Mouse (Mus musculus): Measurements from ENCODE around the gene Arfgap1. TPM values are rescaled to one million over a fixed set of nuclear protein-coding genes. Genes with fewer than 3 reads are reported as not detected.

The Arfgap1 gene
- polyA plus RNA-seq (2015; fragmentation: Nextera tagmentation; extraction: Ambion mirVana): 17.7 and 18.8 TPM in 2 replicates

DNA sequence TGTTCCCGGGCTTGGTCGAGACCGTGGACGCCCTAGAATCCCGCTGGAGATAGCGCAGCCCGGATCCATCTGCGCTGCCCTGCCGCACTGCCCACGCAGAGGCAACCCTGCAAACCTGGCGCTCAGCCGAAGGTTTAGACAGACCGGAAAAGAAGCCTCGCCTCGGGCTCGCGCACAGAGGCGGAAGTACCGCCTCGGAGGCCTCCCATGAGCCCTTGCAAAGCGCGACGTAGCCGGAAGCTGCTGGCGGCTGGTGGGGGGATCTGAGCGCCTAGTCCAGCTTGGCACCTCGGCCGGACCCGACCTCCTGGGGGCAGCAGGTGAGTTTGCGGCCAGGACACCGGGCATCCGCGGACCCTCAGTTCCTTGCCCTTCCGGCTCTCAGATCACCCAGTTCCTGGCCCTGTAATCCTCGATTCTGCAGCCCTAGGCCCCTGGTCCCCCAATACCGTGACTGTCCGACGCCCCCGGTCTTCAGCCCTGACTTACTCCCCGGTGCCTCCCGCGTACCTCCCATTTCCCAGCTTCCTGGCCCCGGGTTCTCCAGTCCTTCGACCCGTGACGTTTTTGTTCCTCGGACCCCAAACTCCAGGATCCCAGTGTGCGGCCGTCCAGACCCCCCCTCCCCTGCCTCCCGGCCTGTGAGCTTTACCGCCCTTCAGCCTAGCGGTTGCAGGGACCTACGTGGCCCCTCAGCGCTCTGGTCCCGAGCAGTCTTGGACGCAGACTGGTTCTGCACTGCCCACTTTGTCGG lies at the start of gene Arfgap1:
Gene Arfgap1 (plus strand): TSS at position 216 of the 754 bp plus-strand sequence.
- DNase-seq: peak; percentile 92
- peak within 1 kb of the TSS; percentile 94 for H3K9ac ChIP-seq (replicated peaks)
- H3K27ac ChIP-seq (ENCODE audit: low read depth): peak within 1 kb of the TSS; percentile 84
- under 1% methylated on average over 56 of the region's 57 CpGs for WGBS (ENCODE audit: insufficient replicate concordance)
- peaks cover 18% of the 10 kb centered on the region for H3K4me1 ChIP-seq (ENCODE audit: insufficient read depth)
- ATAC-seq: peak; percentile 94
- TF ChIP-seq EP300 (IDR thresholded peaks at IDR 0.05; ENCODE audit: low read depth) (no peak), CTCF (IDR thresholded peaks at IDR 0.05; ENCODE audit: low read depth) (no peak)
- no peaks in the 10 kb centered on the region for H3K27me3 ChIP-seq (ENCODE audit: insufficient read depth, low read length)
- peaks cover 19% of the 10 kb centered on the region for H3K36me3 ChIP-seq (replicated peaks; ENCODE audit: insufficient read depth, low read length)
- peak within 1 kb of the TSS; percentile 83 for H3K4me2 ChIP-seq (ENCODE audit: low read depth, low read length)
- no peaks in the 10 kb centered on the region for H3K9me3 ChIP-seq (ENCODE audit: low read length)
- H3K4me3 ChIP-seq (ENCODE audit: low read depth, low read length): peak within 1 kb of the TSS; percentile 78

GRCm38 (mm10) chr2:180919913-180920809 lies 46.9 kb upstream of the Arfgap1 start:
- H3K9ac ChIP-seq (replicated peaks): peak overlapping the region; percentile 99
- no peaks in the 10 kb centered on the region for H3K9me3 ChIP-seq (ENCODE audit: low read length)
- peaks cover 29% of the 10 kb centered on the region for H3K36me3 ChIP-seq (replicated peaks; ENCODE audit: insufficient read depth, low read length)
- ATAC-seq: peak; percentile 43
- peak overlapping the region; percentile 82 for H3K4me2 ChIP-seq (ENCODE audit: low read depth, low read length)
- peak; percentile 59 for DNase-seq
- H3K27ac ChIP-seq (ENCODE audit: low read depth): peak overlapping the region; percentile 91
- no peaks in the 10 kb centered on the region for H3K27me3 ChIP-seq (ENCODE audit: insufficient read depth, low read length)
- under 1% methylated on average over 58 of the region's 61 CpGs for WGBS (ENCODE audit: insufficient replicate concordance)
- H3K4me3 ChIP-seq (ENCODE audit: low read depth, low read length): peak overlapping the region; percentile 98
- H3K4me1 ChIP-seq (ENCODE audit: insufficient read depth): peaks cover 22% of the 10 kb centered on the region
- TF ChIP-seq CTCF (IDR thresholded peaks at IDR 0.05; ENCODE audit: low read depth) (no peak), EP300 (IDR thresholded peaks at IDR 0.05; ENCODE audit: low read depth) (no peak)

DNA sequence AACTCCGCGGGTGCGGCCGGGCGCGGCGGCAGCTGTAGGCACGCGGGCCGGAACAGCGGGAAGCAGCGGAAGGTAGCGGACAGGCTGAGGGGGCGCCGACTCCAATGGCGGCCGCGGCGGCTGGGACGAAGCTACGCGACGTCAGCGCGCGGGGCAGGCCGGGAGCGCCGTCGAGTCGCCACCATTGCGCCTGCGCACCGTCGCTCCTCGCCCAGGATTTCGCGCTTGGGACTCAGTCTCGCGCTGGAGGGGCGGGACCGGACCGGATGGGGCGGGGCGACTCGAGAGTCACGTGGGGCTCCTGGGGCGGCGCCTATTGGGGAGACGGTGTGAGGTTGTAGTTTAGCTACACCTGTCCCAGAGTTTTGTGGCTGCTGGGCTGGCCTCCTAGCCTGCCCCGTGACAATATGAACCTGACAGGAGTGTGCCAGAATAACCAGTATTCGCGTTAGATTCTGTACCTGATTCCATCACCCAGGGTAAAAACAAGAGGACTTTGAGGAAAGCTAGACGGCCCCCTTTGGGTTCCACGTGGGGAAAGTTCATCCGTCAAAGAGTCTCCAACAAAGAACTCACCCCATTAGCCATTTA lies 46.1 kb upstream of the Arfgap1 start, which contains the start of gene Ythdf1:
Gene Ythdf1 (minus strand): TSS at position 140 of the 591 bp plus-strand sequence.
- no peaks in the 10 kb centered on the region for H3K27me3 ChIP-seq (ENCODE audit: insufficient read depth, low read length)
- H3K36me3 ChIP-seq (replicated peaks; ENCODE audit: insufficient read depth, low read length): peaks cover 24% of the 10 kb centered on the region
- H3K4me3 ChIP-seq (ENCODE audit: low read depth, low read length): peak within 1 kb of the TSS; percentile 98
- peak within 1 kb of the TSS; percentile 91 for H3K27ac ChIP-seq (ENCODE audit: low read depth)
- TF ChIP-seq CTCF (IDR thresholded peaks at IDR 0.05; ENCODE audit: low read depth): no peak
- no peak for TF ChIP-seq EP300 (IDR thresholded peaks at IDR 0.05; ENCODE audit: low read depth)
- DNase-seq (peak; percentile 99), ATAC-seq (peak; percentile 97)
- peak within 1 kb of the TSS; percentile 82 for H3K4me2 ChIP-seq (ENCODE audit: low read depth, low read length)
- peak within 1 kb of the TSS; percentile 99 for H3K9ac ChIP-seq (replicated peaks)
- WGBS (ENCODE audit: insufficient replicate concordance): 1% methylated on average over 54 of the region's 56 CpGs
- H3K9me3 ChIP-seq (ENCODE audit: low read length): no peaks in the 10 kb centered on the region
- H3K4me1 ChIP-seq (ENCODE audit: insufficient read depth): peaks cover 17% of the 10 kb centered on the region

DNA sequence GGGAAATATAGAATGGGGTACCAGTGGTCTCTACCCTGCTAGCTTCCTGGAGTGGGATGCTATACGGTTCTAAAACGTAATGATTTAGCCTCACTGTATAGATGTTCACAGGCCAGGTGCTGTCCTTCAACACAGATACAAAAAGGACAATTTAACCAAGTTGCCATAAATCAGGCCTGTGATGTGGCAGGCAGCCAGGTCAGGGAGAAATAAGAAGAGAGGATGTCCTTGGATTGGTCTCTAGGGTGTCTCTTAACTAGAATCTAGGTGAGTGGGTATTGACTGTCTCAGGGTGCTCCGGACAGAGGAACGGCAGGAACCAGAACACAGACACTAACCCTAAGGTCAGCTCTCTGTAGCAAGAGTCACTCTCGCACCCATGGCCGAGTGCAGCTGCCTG lies 44.3 kb upstream of the Arfgap1 start:
- H3K27me3 ChIP-seq (ENCODE audit: insufficient read depth, low read length): no peaks in the 10 kb centered on the region
- 74% methylated on average over 6 of the region's 6 CpGs for WGBS (ENCODE audit: insufficient replicate concordance)
- no peaks in the 10 kb centered on the region for H3K9me3 ChIP-seq (ENCODE audit: low read length)
- DNase-seq (no peak), ATAC-seq (no peak)
- no peak overlapping the region for H3K4me3 ChIP-seq (ENCODE audit: low read depth, low read length)
- H3K4me2 ChIP-seq (ENCODE audit: low read depth, low read length): no peak overlapping the region
- H3K9ac ChIP-seq (replicated peaks): no peak overlapping the region
- TF ChIP-seq EP300 (IDR thresholded peaks at IDR 0.05; ENCODE audit: low read depth) (no peak), CTCF (IDR thresholded peaks at IDR 0.05; ENCODE audit: low read depth) (no peak)
- peaks cover 11% of the 10 kb centered on the region for H3K36me3 ChIP-seq (replicated peaks; ENCODE audit: insufficient read depth, low read length)
- H3K4me1 ChIP-seq (ENCODE audit: insufficient read depth): peaks cover 14% of the 10 kb centered on the region
- no peak overlapping the region for H3K27ac ChIP-seq (ENCODE audit: low read depth)

GRCm38 (mm10) chr2:180925176-180925575 lies 41.8 kb upstream of the Arfgap1 start:
- H3K4me2 ChIP-seq (ENCODE audit: low read depth, low read length): no peak overlapping the region
- no peaks in the 10 kb centered on the region for H3K9me3 ChIP-seq (ENCODE audit: low read length)
- H3K27ac ChIP-seq (ENCODE audit: low read depth): no peak overlapping the region
- no peaks in the 10 kb centered on the region for H3K27me3 ChIP-seq (ENCODE audit: insufficient read depth, low read length)
- H3K4me1 ChIP-seq (ENCODE audit: insufficient read depth): peaks cover 5% of the 10 kb centered on the region
- no peaks in the 10 kb centered on the region for H3K36me3 ChIP-seq (replicated peaks; ENCODE audit: insufficient read depth, low read length)
- ATAC-seq: no peak
- TF ChIP-seq CTCF (IDR thresholded peaks at IDR 0.05; ENCODE audit: low read depth) (peak; percentile 95), EP300 (IDR thresholded peaks at IDR 0.05; ENCODE audit: low read depth) (no peak)
- H3K9ac ChIP-seq (replicated peaks): no peak overlapping the region
- H3K4me3 ChIP-seq (ENCODE audit: low read depth, low read length): no peak overlapping the region
- 4% methylated on average over 4 of the region's 4 CpGs for WGBS (ENCODE audit: insufficient replicate concordance)
- peak; percentile 81 for DNase-seq
